Mouse (Mus musculus): ENCODE data around the gene Abcc2. TPM values are rescaled to one million over a fixed set of nuclear protein-coding genes. Genes with fewer than 3 reads are reported as not detected.

The Abcc2 gene
- polyA plus RNA-seq, 1 experiment from 2014 or later, result 7.4 TPM

DNA sequence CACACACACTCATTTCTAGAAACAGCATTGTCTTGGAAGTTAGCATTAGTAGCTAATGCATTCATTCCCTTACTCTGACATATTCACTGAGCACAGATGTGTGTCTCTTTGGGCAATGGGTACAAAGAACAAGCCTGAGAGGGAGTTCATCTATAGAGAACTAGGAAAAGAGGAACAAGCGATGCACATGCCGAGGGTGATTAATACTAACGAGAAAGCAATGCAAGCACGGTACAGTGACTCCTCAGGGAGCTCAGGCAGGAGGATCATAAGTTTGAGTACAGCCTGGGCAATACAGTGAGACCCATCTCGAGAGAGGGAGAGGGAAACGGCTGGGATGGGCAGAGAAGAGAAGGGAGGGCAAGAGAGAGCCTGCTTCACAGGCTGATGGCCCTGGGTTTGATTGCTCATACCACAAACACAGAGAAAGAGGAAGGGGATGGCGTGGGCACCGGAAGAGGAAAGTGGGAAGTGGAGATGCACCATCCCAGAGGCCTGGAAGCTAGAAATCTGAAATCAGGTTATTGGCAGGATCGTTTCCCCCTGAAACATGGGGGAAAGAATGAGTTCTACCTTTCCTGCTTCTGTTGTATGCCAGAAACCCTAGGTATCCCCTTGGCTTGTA lies 19.5 kb downstream of the Abcc2 start:
- WGBS, result 83% methylated on average over 9 of the region's 9 CpGs
- TF ChIP-seq CTCF (IDR thresholded peaks at IDR 0.05; ENCODE audit: low read depth), result no peak
- no peak for DNase-seq (ENCODE audit: low spot score)
- Histone ChIP-seq H3K9me3 (replicated peaks; ENCODE audit: low read length) (no peaks in the 10 kb centered on the region), H3K27me3 (ENCODE audit: insufficient read depth, low read length) (no peaks in the 10 kb centered on the region), H3K27ac (no peak overlapping the region), H3K4me1 (replicated peaks; ENCODE audit: insufficient read depth, low read length) (no peaks in the 10 kb centered on the region), H3K4me3 (replicated peaks; ENCODE audit: low read depth, low read length) (no peak overlapping the region), H3K36me3 (ENCODE audit: insufficient read depth, low read length) (no peaks in the 10 kb centered on the region), H3K4me2 (ENCODE audit: low read length) (no peak overlapping the region), H3K9ac (ENCODE audit: low read depth, low read length) (no peak overlapping the region)
- ATAC-seq (replicated peaks; ENCODE audit: low FRiP score, low read depth), result no peak

DNA sequence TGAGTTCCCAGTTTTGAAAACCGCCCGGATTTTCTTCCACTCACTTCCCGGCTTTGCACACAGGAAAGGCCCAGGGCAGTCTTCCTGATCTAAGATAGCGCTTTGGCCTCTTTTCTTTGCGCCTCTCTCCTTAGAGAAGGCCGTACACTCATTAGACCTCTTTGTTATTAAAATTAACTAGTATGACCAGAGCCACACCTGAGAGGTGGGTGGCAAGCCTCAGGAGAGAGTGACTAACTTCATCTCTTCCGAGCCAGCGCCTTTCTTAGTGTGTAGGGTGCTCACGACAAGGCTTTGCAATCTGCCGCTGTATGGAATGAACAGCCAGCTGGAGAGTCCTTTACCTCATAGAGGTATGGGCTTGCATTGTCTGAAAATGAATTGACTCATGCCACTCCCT lies 21.9 kb downstream of the Abcc2 start:
- H3K27ac ChIP-seq, result no peak overlapping the region
- H3K36me3 ChIP-seq (ENCODE audit: insufficient read depth, low read length), result no peaks in the 10 kb centered on the region
- TF ChIP-seq CTCF (IDR thresholded peaks at IDR 0.05; ENCODE audit: low read depth), result no peak
- no peak for ATAC-seq (replicated peaks; ENCODE audit: low FRiP score, low read depth)
- H3K4me1 ChIP-seq (replicated peaks; ENCODE audit: insufficient read depth, low read length), result no peaks in the 10 kb centered on the region
- H3K9me3 ChIP-seq (replicated peaks; ENCODE audit: low read length), result no peaks in the 10 kb centered on the region
- no peak overlapping the region for H3K9ac ChIP-seq (ENCODE audit: low read depth, low read length)
- H3K27me3 ChIP-seq (ENCODE audit: insufficient read depth, low read length), result no peaks in the 10 kb centered on the region
- H3K4me2 ChIP-seq (ENCODE audit: low read length), result no peak overlapping the region
- no peak overlapping the region for H3K4me3 ChIP-seq (replicated peaks; ENCODE audit: low read depth, low read length)
- WGBS, result 83% methylated on average over 10 of the region's 10 CpGs
- no peak for DNase-seq (ENCODE audit: low spot score)

DNA sequence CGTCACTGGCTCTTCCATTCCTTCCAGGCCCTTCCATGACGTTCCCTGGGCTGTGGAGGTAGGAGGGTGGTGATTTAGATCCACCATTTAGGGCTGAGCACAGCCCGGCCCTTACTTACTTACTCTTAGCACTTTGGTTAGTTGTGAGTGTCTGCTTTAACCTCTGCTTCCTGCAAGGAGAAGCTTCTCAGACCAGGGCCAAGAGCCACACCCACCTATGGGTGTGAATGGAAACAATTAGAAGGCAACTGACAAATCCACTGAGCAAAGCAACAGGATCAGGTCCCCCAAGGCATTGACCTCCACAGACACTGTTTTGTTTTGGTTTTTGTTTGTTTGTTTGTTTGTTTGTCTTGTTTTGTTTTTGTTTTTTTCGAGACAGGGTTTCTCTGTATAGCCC lies 27.3 kb downstream of the Abcc2 start:
- TF ChIP-seq CTCF (IDR thresholded peaks at IDR 0.05; ENCODE audit: low read depth), result no peak
- 35% methylated on average over 4 of the region's 4 CpGs for WGBS
- no peak for ATAC-seq (replicated peaks; ENCODE audit: low FRiP score, low read depth)

GRCm38 (mm10) chr19:43811419-43811818 lies 29.4 kb downstream of the Abcc2 start:
- Histone ChIP-seq H3K9me3 (replicated peaks; ENCODE audit: low read length) (no peaks in the 10 kb centered on the region), H3K4me1 (replicated peaks; ENCODE audit: insufficient read depth, low read length) (no peaks in the 10 kb centered on the region), H3K9ac (ENCODE audit: low read depth, low read length) (no peak overlapping the region), H3K4me3 (replicated peaks; ENCODE audit: low read depth, low read length) (no peak overlapping the region), H3K27me3 (ENCODE audit: insufficient read depth, low read length) (no peaks in the 10 kb centered on the region), H3K27ac (no peak overlapping the region), H3K36me3 (ENCODE audit: insufficient read depth, low read length) (no peaks in the 10 kb centered on the region), H3K4me2 (ENCODE audit: low read length) (no peak overlapping the region)
- no peak for TF ChIP-seq CTCF (IDR thresholded peaks at IDR 0.05; ENCODE audit: low read depth)
- no peak for ATAC-seq (replicated peaks; ENCODE audit: low FRiP score, low read depth)
- 93% methylated on average over 4 of the region's 4 CpGs for WGBS
- DNase-seq (ENCODE audit: low spot score), result no peak

More for the DNA sequence above, 27.3 kb downstream of the Abcc2 start:
- H3K9ac ChIP-seq (ENCODE audit: low read depth, low read length), result no peak overlapping the region
- H3K9me3 ChIP-seq (replicated peaks; ENCODE audit: low read length), result no peaks in the 10 kb centered on the region
- H3K4me1 ChIP-seq (replicated peaks; ENCODE audit: insufficient read depth, low read length), result no peaks in the 10 kb centered on the region
- no peak overlapping the region for H3K4me2 ChIP-seq (ENCODE audit: low read length)
- no peak for DNase-seq (ENCODE audit: low spot score)
- no peak overlapping the region for H3K4me3 ChIP-seq (replicated peaks; ENCODE audit: low read depth, low read length)
- H3K27ac ChIP-seq, result no peak overlapping the region
- H3K36me3 ChIP-seq (ENCODE audit: insufficient read depth, low read length), result no peaks in the 10 kb centered on the region
- no peaks in the 10 kb centered on the region for H3K27me3 ChIP-seq (ENCODE audit: insufficient read depth, low read length)

DNA sequence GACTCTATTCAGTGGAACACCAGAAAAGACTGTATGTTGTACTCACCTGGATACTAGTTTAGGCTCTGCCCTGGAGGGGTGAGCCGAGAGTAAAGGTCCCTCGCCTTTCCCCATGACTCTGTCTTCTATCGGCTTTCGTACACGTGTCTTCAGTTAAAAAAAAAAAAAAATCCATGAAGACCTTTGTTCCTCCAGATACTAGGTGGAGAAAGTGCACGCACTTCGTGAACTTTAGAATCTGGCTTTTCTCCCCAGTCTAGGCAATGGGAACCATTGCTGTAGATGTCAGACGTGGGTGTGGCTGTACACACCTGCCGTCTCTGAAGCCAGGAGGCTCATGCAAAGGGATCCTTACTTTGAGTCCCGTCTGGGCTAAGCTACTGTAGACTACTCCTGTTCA lies 31.3 kb downstream of the Abcc2 start:
- no peaks in the 10 kb centered on the region for H3K4me1 ChIP-seq (replicated peaks; ENCODE audit: insufficient read depth, low read length)
- no peaks in the 10 kb centered on the region for H3K9me3 ChIP-seq (replicated peaks; ENCODE audit: low read length)
- DNase-seq (ENCODE audit: low spot score) (no peak), ATAC-seq (replicated peaks; ENCODE audit: low FRiP score, low read depth) (no peak)
- no peak overlapping the region for H3K4me2 ChIP-seq (ENCODE audit: low read length)
- no peak overlapping the region for H3K9ac ChIP-seq (ENCODE audit: low read depth, low read length)
- no peak overlapping the region for H3K27ac ChIP-seq
- 77% methylated on average over 10 of the region's 10 CpGs for WGBS
- no peak for TF ChIP-seq CTCF (IDR thresholded peaks at IDR 0.05; ENCODE audit: low read depth)
- no peaks in the 10 kb centered on the region for H3K36me3 ChIP-seq (ENCODE audit: insufficient read depth, low read length)
- no peaks in the 10 kb centered on the region for H3K27me3 ChIP-seq (ENCODE audit: insufficient read depth, low read length)
- H3K4me3 ChIP-seq (replicated peaks; ENCODE audit: low read depth, low read length), result no peak overlapping the region

- WGBS, result 58% methylated on average over 14 of the region's 14 CpGs
- Histone ChIP-seq H3K36me3 (ENCODE audit: insufficient read depth, low read length) (no peaks in the 10 kb centered on the region), H3K9ac (ENCODE audit: low read depth, low read length) (no peak overlapping the region), H3K4me3 (replicated peaks; ENCODE audit: low read depth, low read length) (no peak overlapping the region), H3K4me1 (replicated peaks; ENCODE audit: insufficient read depth, low read length) (no peaks in the 10 kb centered on the region), H3K4me2 (ENCODE audit: low read length) (peak overlapping the region; percentile 25), H3K27me3 (ENCODE audit: insufficient read depth, low read length) (no peaks in the 10 kb centered on the region), H3K27ac (no peak overlapping the region), H3K9me3 (replicated peaks; ENCODE audit: low read length) (no peaks in the 10 kb centered on the region)
- DNase-seq (ENCODE audit: low spot score), result no peak
- ATAC-seq (replicated peaks; ENCODE audit: low FRiP score, low read depth), result no peak
- TF ChIP-seq CTCF (IDR thresholded peaks at IDR 0.05; ENCODE audit: low read depth), result no peak
These were observed 33.8 kb downstream of the Abcc2 start for GRCm38 (mm10) chr19:43815661-43816414.
